Comparison of ENCODE assay signal across 8 mouse cellular contexts in the genomic region with DNA sequence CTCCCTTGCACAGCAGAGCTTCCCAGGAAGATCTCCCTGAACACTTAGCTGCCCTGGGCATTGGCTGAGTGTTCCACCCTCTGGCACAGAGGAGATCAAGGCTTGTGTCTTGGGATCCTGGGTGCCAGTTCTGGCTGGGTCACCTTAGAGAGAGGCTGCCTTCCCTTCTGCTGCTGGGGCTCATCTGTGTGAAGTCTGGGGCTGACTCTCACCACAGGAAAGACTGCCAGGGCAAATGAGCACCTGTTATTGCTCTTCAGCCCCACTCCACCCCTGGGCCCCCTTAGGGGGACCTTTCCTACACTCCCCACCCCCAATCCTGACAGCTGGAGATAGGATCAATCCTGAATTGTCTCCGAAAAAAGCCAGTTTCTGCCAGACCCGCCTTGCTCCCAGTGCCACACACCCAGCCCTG. TPM values are rescaled to one million over a fixed set of nuclear protein-coding genes. Genes with fewer than 3 reads are reported as not detected.
DNase-seq lines count a peak whose midpoint lies in the region; ATAC-seq and TF ChIP-seq lines count a peak whose summit lies in the region.

No protein-coding gene starts in this region.

- no peak overlapping the region for H3ac ChIP-seq in myocyte (ENCODE audit: control insufficient read depth, insufficient read length)

- 41% methylated on average over 2 of the region's 2 CpGs for WGBS in kidney, embryonic 14.5 days
- 34% methylated on average over 2 of the region's 2 CpGs for WGBS in embryonic facial prominence, embryonic 13.5 days

- peaks cover 3% of the 10 kb centered on the region; the same call in 1 of the 2 replicates for H3K4me1 ChIP-seq in kidney, embryonic 14.5 days (ENCODE audit: control insufficient read depth, insufficient read depth, low read length)
- peaks cover 16% of the 10 kb centered on the region for H3K4me1 ChIP-seq in embryonic facial prominence, embryonic 13.5 days

- no peaks in the 10 kb centered on the region for H3K9me3 ChIP-seq in kidney, embryonic 14.5 days (ENCODE audit: control insufficient read depth, low read length)
- no peaks in the 10 kb centered on the region for H3K9me3 ChIP-seq in embryonic facial prominence, embryonic 13.5 days

- H3K4me3 ChIP-seq in kidney, embryonic 14.5 days (ENCODE audit: low read length), result peak overlapping the region; percentile 82
- peak overlapping the region; percentile 80; the same call in 1 of the 2 replicates for H3K4me3 ChIP-seq in embryonic facial prominence, embryonic 13.5 days
- H3K4me3 ChIP-seq in myocyte, result peak overlapping the region; percentile 37

- H3K9ac ChIP-seq in kidney, embryonic 14.5 days (ENCODE audit: low read depth, low read length), result 0 out of 2 replicates have a peak overlapping the region, but pooled peaks have one; percentile 63
- no peak overlapping the region for H3K9ac ChIP-seq in embryonic facial prominence, embryonic 13.5 days

- H3K27me3 ChIP-seq in kidney, embryonic 14.5 days (ENCODE audit: control insufficient read depth, insufficient read depth, low read length), result 0 out of 2 replicates have a peak, but pooled peaks cover 3% of the 10 kb centered on the region
- H3K27me3 ChIP-seq in embryonic facial prominence, embryonic 13.5 days, result peaks cover 3% of the 10 kb centered on the region
- H3K27me3 ChIP-seq in myocyte (ENCODE audit: control insufficient read depth, insufficient read depth, insufficient read length), result no peaks in the 10 kb centered on the region

- no peaks in the 10 kb centered on the region for H3K79me2 ChIP-seq in myocyte (ENCODE audit: control insufficient read depth, insufficient read depth)

- TF ChIP-seq POLR2A in myocyte (IDR thresholded peaks at IDR 0.05; ENCODE audit: insufficient read length, low read depth), result no peak

- no peaks in the 10 kb centered on the region for H3K36me3 ChIP-seq in kidney, embryonic 14.5 days (ENCODE audit: control insufficient read depth, insufficient read depth, low read length)
- H3K36me3 ChIP-seq in embryonic facial prominence, embryonic 13.5 days, result no peaks in the 10 kb centered on the region
- H3K36me3 ChIP-seq in myocyte (ENCODE audit: control insufficient read depth, insufficient read depth), result no peaks in the 10 kb centered on the region

- H3K27ac ChIP-seq in kidney, embryonic 14.5 days (ENCODE audit: low read depth, low read length), result no peak overlapping the region
- no peak overlapping the region for H3K27ac ChIP-seq in embryonic facial prominence, embryonic 13.5 days

- no peak for DNase-seq in kidney, postnatal 25 days
- peak; percentile 29 for DNase-seq in induced T-regulatory cell, adult 2 months (ENCODE audit: low read depth)
- DNase-seq in Muller cell, postnatal 12 days (ENCODE audit: inconsistent ontology term), result no peak
- no peak for DNase-seq in testis, postnatal 10 days (ENCODE audit: low spot score)

- no peak for ATAC-seq in kidney, embryonic 14.5 days (ENCODE audit: low FRiP score, low TSS enrichment)
- ATAC-seq in embryonic facial prominence, embryonic 13.5 days (ENCODE audit: insufficient number of reproducible peaks, insufficient read depth, low FRiP score, low TSS enrichment, low read depth), result no peak
- ATAC-seq in cerebellum, adult (ENCODE audit: insufficient number of reproducible peaks, low FRiP score, low TSS enrichment), result no peak

- H3K4me2 ChIP-seq in kidney, embryonic 14.5 days (replicated peaks; ENCODE audit: low read depth, low read length), result peak overlapping the region; percentile 79
- H3K4me2 ChIP-seq in embryonic facial prominence, embryonic 13.5 days, result peak overlapping the region; percentile 82
- H3K4me2 ChIP-seq in myocyte (ENCODE audit: low read depth), result peak overlapping the region; percentile 67

TF ChIP-seq in myocyte, 11 proteins besides CTCF, POLR2A, EP300 and RAD21:
- TF ChIP-seq REST (IDR thresholded peaks at IDR 0.05; ENCODE audit: insufficient read depth, insufficient read length), result no peak
- no peak for TF ChIP-seq CEBPB (IDR thresholded peaks at IDR 0.05; ENCODE audit: insufficient read depth, poor library complexity, severe bottlenecking)
- no peak for TF ChIP-seq MAX (IDR thresholded peaks at IDR 0.05; ENCODE audit: low read depth)
- no peak for TF ChIP-seq E2F4 (IDR thresholded peaks at IDR 0.05; ENCODE audit: insufficient read depth)
- no peak for TF ChIP-seq POLR2AphosphoS2 (IDR thresholded peaks at IDR 0.05; ENCODE audit: insufficient read length, low read depth)
- TF ChIP-seq TCF12 (IDR thresholded peaks at IDR 0.05; ENCODE audit: insufficient read depth, poor library complexity, severe bottlenecking), result no peak
- no peak for TF ChIP-seq MYOD1 (IDR thresholded peaks at IDR 0.05; ENCODE audit: control insufficient read depth in 1 of 3, insufficient read length in 2 of 3, low read depth in 2 of 3)
- TF ChIP-seq USF1 (IDR thresholded peaks at IDR 0.05; ENCODE audit: low read depth), result no peak
- TF ChIP-seq SRF (IDR thresholded peaks at IDR 0.05; ENCODE audit: control insufficient read depth, insufficient read length, low read depth), result no peak
- no peak for TF ChIP-seq MYOG (IDR thresholded peaks at IDR 0.05; ENCODE audit: control insufficient read depth in 1 of 3, insufficient read depth in 1 of 3, insufficient read length in 2 of 3, low read depth in 2 of 3)
- TF ChIP-seq TCF3 (IDR thresholded peaks at IDR 0.05; ENCODE audit: insufficient read length, low read depth), result no peak

RNA-seq across cellular contexts. Expression of a gene that starts 1.0 kb away (rescaled TPM):
- 4.8 and 10.4 TPM in 2 replicates for polyA plus RNA-seq in kidney, embryonic 14.5 days (2014; fragmentation: Nextera tagmentation; extraction: Ambion mirVana)
- polyA plus RNA-seq in embryonic facial prominence, embryonic 13.5 days (2015; fragmentation: Nextera tagmentation; extraction: Ambion mirVana), result 5.8 and 6.0 TPM in 2 replicates
- polyA plus RNA-seq in myocyte (2012; fragmentation: generic; extraction: Trizol), result 6.2 TPM

RNA-seq across cellular contexts. Expression of a gene that starts 22.2 kb away (rescaled TPM):
- 0.15 TPM in 1 of 2 replicates, not detected in the other for polyA plus RNA-seq in kidney, embryonic 14.5 days (2014; fragmentation: Nextera tagmentation; extraction: Ambion mirVana)
- not detected in 2 replicates for polyA plus RNA-seq in embryonic facial prominence, embryonic 13.5 days (2015; fragmentation: Nextera tagmentation; extraction: Ambion mirVana)
- 0.04 TPM for polyA plus RNA-seq in myocyte (2012; fragmentation: generic; extraction: Trizol)

RNA-seq across cellular contexts. Expression of a gene that starts 31.8 kb away (rescaled TPM):
- polyA plus RNA-seq in kidney, embryonic 14.5 days (2014; fragmentation: Nextera tagmentation; extraction: Ambion mirVana), result 0.20 and 0.51 TPM in 2 replicates
- polyA plus RNA-seq in embryonic facial prominence, embryonic 13.5 days (2015; fragmentation: Nextera tagmentation; extraction: Ambion mirVana), result 1.0 and 1.3 TPM in 2 replicates
- polyA plus RNA-seq in myocyte (2012; fragmentation: generic; extraction: Trizol), result 0.35 TPM

RNA-seq across cellular contexts. Expression of a gene that starts 57.8 kb away (rescaled TPM):
- polyA plus RNA-seq in kidney, embryonic 14.5 days (2014; fragmentation: Nextera tagmentation; extraction: Ambion mirVana), result 7.9 and 15.4 TPM in 2 replicates
- polyA plus RNA-seq in embryonic facial prominence, embryonic 13.5 days (2015; fragmentation: Nextera tagmentation; extraction: Ambion mirVana), result 10.2 and 10.5 TPM in 2 replicates
- 0.29 TPM for polyA plus RNA-seq in myocyte (2012; fragmentation: generic; extraction: Trizol)
